Mouse (Mus musculus): Measurements from ENCODE around the gene Mrps12. TPM values are rescaled to one million over a fixed set of nuclear protein-coding genes. Genes with fewer than 3 reads are reported as not detected.

Mrps12 gene
- polyA plus RNA-seq, 1 experiment from 2014 or later = 131 TPM

DNA sequence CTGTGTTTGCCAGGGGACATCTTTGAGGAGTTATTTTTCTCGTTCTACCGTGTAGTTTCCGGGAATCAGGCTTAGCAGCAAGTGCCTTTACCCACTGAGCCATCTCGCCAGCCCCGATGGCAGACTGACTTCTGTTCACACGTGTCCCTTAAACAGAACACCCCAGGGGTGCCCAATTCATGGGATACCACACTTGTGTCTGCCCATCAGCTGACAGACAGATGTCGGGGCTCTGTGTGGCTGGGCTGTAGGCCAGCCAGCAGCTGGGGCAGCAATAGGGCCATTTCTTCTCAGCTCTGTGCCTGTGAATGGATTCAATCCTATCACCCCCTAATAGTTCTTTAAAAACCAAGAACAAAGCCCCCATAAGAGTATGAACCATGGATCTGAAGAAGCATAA is 33.5 kb upstream of the Mrps12 start:
- Histone ChIP-seq H3K4me3 (replicated peaks) (no peak overlapping the region), H3K9me3 (no peaks in the 10 kb centered on the region), H3K36me3 (peaks cover 64% of the 10 kb centered on the region), H3K4me1 (replicated peaks) (peaks cover under 1% of the 10 kb centered on the region), H3K4me2 (no peak overlapping the region), H3K9ac (replicated peaks) (no peak overlapping the region), H3K27me3 (no peaks in the 10 kb centered on the region), H3K27ac (no peak overlapping the region)
- ATAC-seq (ENCODE audit: insufficient number of reproducible peaks, insufficient read depth, low FRiP score, low TSS enrichment, low read depth) = no peak
- WGBS = 83% methylated on average over 7 of the region's 7 CpGs

DNA sequence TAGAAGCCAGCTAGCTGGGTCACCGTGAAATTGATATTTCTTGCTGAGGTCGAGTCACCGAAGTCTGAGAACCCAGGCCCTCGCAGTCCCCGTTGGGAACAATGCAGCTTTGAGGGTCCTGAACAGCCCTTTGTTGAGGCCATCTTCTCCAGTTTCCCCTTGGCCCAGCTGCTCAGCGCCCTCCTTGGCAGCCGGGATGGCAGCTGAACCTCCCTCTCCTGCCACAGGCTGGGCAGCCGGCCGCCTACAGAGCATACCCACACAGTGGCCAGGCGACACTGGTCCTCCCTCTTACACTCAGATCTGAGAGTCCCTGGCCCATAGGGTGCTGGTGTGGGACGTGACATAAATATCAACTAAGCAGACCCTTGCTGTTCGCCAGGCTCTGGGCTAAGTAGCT is 32.5 kb upstream of the Mrps12 start:
- Histone ChIP-seq H3K4me1 (replicated peaks) (no peaks in the 10 kb centered on the region), H3K27me3 (no peaks in the 10 kb centered on the region), H3K36me3 (peaks cover 64% of the 10 kb centered on the region), H3K9ac (replicated peaks) (no peak overlapping the region; the same call in 1 of the 2 replicates), H3K4me3 (replicated peaks) (no peak overlapping the region), H3K27ac (no peak overlapping the region), H3K4me2 (no peak overlapping the region), H3K9me3 (no peaks in the 10 kb centered on the region)
- WGBS = 83% methylated on average over 12 of the region's 12 CpGs
- ATAC-seq (ENCODE audit: insufficient number of reproducible peaks, insufficient read depth, low FRiP score, low TSS enrichment, low read depth) = no peak

DNA sequence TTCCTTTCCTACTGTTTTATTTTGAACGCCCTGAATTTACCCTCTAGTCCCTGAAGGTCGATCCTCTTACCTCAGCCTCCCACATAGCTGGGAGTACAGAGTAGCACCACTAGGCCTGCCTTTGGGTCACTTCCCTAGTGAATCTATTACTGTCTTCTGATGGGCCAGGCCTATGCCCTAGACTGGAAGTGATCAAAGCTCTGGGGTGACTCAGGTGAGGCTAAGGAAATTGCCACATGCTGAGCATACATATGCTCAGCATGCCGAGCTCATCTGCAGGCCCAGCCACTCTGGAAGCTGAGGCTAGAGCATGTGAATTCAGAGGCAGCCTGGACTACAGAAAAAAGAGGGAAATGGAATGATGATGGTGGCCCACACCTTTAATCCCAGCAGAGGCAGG is 31.5 kb upstream of the Mrps12 start:
- Histone ChIP-seq H3K9ac (replicated peaks) (no peak overlapping the region), H3K4me3 (replicated peaks) (no peak overlapping the region), H3K4me2 (no peak overlapping the region), H3K4me1 (replicated peaks) (no peaks in the 10 kb centered on the region), H3K9me3 (no peaks in the 10 kb centered on the region), H3K27me3 (no peaks in the 10 kb centered on the region), H3K27ac (no peak overlapping the region), H3K36me3 (peaks cover 58% of the 10 kb centered on the region)
- no peak for ATAC-seq (ENCODE audit: insufficient number of reproducible peaks, insufficient read depth, low FRiP score, low TSS enrichment, low read depth)
- WGBS = 70% methylated on average over 3 of the region's 3 CpGs

DNA sequence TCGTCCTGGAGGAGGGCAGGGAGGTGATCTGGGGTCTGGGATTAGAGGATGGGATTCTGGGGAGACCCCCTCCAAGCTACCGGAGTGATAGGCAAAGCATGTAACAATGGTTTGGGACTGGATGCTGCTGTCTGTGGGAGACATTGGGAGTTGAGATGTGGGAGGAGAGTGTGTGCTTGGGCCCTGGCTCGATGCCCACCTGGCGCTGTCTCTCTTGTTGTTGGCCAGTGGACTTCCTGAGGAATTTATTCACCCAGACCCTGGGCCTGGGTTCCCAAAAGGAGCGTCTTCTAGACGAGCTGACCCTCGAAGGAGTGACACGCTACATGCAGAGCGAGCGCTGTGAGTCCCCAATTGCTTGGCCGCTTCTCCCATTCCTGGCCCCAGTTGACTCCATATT is 30.2 kb upstream of the Mrps12 start:
- no peak for ATAC-seq (ENCODE audit: insufficient number of reproducible peaks, insufficient read depth, low FRiP score, low TSS enrichment, low read depth)
- no peaks in the 10 kb centered on the region for H3K9me3 ChIP-seq
- peaks cover 48% of the 10 kb centered on the region for H3K36me3 ChIP-seq

DNA sequence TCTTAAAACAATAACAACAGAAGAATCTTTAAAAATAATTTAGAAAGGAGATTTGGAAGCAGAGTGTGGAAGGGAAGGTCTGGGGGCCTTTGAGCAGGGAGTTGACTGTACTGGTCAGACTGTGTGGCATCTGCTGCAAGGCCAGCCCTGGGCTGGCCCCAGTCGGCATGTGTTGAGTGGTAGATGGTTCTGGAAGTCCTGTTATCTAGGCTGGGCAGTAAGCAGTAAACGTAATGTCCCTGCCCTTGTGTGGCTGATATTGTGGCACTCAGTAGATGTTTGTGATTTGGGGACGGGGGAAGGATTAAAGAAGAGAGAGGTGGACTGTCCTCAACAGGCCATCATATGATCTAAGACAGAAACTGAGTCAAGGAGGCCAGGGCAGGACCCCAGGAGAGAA is 28.7 kb upstream of the Mrps12 start:
- Histone ChIP-seq H3K36me3 (peaks cover 33% of the 10 kb centered on the region), H3K27ac (no peak overlapping the region), H3K4me2 (no peak overlapping the region), H3K9me3 (no peaks in the 10 kb centered on the region), H3K9ac (replicated peaks) (no peak overlapping the region), H3K4me1 (replicated peaks) (peaks cover 16% of the 10 kb centered on the region), H3K4me3 (replicated peaks) (no peak overlapping the region), H3K27me3 (no peaks in the 10 kb centered on the region)
- WGBS = 88% methylated on average over 3 of the region's 3 CpGs
- ATAC-seq (ENCODE audit: insufficient number of reproducible peaks, insufficient read depth, low FRiP score, low TSS enrichment, low read depth) = no peak

More for the DNA sequence above, 30.2 kb upstream of the Mrps12 start:
- 95% methylated on average over 11 of the region's 11 CpGs for WGBS
- Histone ChIP-seq H3K27me3 (no peaks in the 10 kb centered on the region), H3K27ac (no peak overlapping the region), H3K9ac (replicated peaks) (no peak overlapping the region), H3K4me3 (replicated peaks) (no peak overlapping the region), H3K4me1 (replicated peaks) (peaks cover 10% of the 10 kb centered on the region), H3K4me2 (no peak overlapping the region)

DNA sequence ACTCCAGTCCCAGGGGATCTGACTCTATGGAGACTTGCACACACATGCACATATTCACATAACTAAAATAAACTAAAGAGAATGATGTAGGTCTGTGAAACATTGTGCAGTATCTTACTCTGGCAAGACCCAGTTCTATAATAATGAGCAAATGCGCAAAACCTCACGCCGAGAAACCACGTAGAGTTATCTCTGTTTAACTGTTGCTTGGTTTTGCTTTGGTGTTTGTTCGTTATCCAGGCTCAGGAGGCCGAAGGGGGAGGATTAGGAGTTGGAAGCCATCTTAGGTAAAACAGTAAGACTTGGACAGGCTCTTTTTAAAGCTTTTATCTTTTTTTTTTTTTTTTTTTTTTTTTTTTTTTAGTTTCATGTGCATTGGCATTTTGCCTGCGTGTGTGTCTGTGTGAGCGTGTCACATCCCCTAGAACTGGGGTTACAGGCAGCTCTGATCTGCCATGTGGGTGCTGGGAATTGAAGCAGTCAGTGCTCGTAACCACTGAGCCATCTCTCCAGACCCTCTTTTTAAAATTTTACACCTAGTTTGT is 27.9 kb upstream of the Mrps12 start:
- Histone ChIP-seq H3K9me3 (no peaks in the 10 kb centered on the region), H3K36me3 (peaks cover 26% of the 10 kb centered on the region), H3K27me3 (no peaks in the 10 kb centered on the region), H3K27ac (no peak overlapping the region), H3K9ac (replicated peaks) (no peak overlapping the region), H3K4me1 (replicated peaks) (peaks cover 18% of the 10 kb centered on the region), H3K4me2 (no peak overlapping the region), H3K4me3 (replicated peaks) (no peak overlapping the region)
- no peak for ATAC-seq (ENCODE audit: insufficient number of reproducible peaks, insufficient read depth, low FRiP score, low TSS enrichment, low read depth)
- 92% methylated on average over 9 of the region's 9 CpGs for whole genome bisulfite sequencing

DNA sequence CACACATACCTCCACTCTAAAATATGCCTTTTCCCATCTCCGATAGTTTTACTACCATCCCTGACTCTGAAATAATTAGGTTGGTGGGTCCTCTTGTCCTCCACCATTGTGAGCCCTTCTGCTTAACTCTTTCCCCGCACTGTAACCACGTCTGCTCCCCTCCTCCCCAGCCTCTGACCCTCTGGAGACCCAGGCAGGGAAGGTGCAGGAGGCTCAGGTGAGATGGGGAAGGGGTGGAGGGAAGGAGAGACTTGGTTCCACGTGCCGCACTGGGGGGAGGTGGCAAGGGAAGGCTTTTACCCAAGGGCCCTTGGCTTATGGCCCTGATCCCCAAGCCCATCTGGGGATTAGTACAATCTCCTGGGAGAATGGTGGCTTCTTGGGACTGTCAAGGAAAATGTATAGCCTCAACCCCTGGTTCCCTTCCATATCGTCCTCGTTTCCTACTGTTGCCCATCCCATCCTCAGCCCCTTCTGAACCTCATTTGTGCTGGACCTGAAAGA is 25.9 kb upstream of the Mrps12 start, which contains the start of gene Nfkbib:
Gene Nfkbib (minus strand): TSS at position 51 of the 504 bp plus-strand sequence.
- no peak for ATAC-seq (ENCODE audit: insufficient number of reproducible peaks, insufficient read depth, low FRiP score, low TSS enrichment, low read depth)
- H3K27me3 ChIP-seq = no peaks in the 10 kb centered on the region
- H3K9ac ChIP-seq (replicated peaks) = peak within 1 kb of the TSS; percentile 75
- H3K36me3 ChIP-seq = peaks cover 15% of the 10 kb centered on the region
- 64% methylated on average over 7 of the region's 7 CpGs for WGBS
- H3K9me3 ChIP-seq = no peaks in the 10 kb centered on the region
- no peak within 1 kb of the TSS for H3K27ac ChIP-seq
- H3K4me3 ChIP-seq (replicated peaks) = peak within 1 kb of the TSS; percentile 76
- peaks cover 18% of the 10 kb centered on the region for H3K4me1 ChIP-seq (replicated peaks)
- H3K4me2 ChIP-seq = peak within 1 kb of the TSS; percentile 66

DNA sequence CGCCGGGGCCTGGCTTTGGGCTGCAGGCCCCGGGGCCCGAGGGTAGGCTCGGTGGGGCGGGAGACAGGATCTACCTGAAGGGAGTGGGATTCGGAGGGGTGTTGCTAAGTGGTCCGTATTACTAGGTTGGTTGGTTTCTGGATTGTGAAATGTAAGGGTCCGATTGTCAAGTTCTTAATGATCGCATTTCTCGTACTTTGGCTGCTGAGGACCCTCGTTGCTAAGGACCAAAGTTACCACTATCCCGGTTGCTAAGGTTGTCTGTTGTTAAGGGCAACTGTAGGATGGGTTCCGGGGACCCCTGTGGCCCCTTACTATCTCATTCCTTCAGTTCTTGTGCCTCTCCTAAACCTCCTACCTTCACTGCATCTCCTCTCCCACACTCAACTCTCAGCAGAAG is 25.3 kb upstream of the Mrps12 start:
- H3K27ac ChIP-seq = no peak overlapping the region
- H3K4me2 ChIP-seq = peak overlapping the region; percentile 64
- H3K36me3 ChIP-seq = peaks cover 15% of the 10 kb centered on the region
- H3K9ac ChIP-seq (replicated peaks) = peak overlapping the region; percentile 75
- peak; percentile 20; the same call in 1 of the 2 replicates for ATAC-seq (ENCODE audit: insufficient number of reproducible peaks, insufficient read depth, low FRiP score, low TSS enrichment, low read depth)
- peak overlapping the region; percentile 76 for H3K4me3 ChIP-seq (replicated peaks)
- no peaks in the 10 kb centered on the region for H3K27me3 ChIP-seq
- peaks cover 18% of the 10 kb centered on the region for H3K4me1 ChIP-seq (replicated peaks)
- 6% methylated on average over 14 of the region's 14 CpGs for WGBS
- H3K9me3 ChIP-seq = no peaks in the 10 kb centered on the region

DNA sequence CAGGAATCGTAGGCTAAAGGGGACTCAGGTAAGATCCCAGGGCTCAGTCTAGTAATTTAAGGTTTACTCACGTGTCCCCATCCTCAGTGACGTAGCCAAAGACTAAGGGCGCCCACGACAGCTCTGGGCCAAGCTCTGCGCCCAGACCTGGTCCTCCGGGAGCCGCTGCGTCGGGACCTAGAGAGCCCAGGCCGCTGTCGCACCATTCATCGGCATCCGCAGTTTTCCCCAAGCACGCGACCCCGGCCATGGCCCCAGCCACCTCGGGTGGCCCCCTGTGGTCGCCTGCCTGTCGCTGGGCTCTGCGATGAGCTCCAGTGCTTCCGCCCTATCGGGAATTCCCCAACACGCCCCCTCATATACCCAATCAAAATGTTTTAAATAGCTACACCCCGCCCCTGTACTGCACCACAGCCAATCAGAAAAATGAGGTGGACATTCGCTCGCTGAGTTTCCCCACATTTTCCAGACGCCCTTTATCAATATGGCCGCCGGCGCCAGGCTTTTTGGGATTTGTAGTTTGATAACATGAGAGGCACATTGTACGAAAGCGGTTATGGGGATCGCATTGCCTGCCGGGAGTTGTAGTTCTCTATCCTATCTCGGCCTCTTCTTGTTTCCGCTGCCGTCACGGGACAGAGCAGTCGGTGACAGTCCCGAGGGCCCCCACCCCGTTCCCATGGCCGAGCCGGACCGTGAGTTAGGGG is 24.7 kb upstream of the Mrps12 start, which contains the start of gene Sirt2:
Gene Sirt2 (plus strand): TSS at position 563 of the 707 bp plus-strand sequence.
- peak; percentile 98 for ATAC-seq (ENCODE audit: insufficient number of reproducible peaks, insufficient read depth, low FRiP score, low TSS enrichment, low read depth)
- H3K4me1 ChIP-seq (replicated peaks) = peaks cover 18% of the 10 kb centered on the region
- peak within 1 kb of the TSS; percentile 75 for H3K9ac ChIP-seq (replicated peaks)
- H3K27ac ChIP-seq = no peak within 1 kb of the TSS
- no peaks in the 10 kb centered on the region for H3K9me3 ChIP-seq
- peak within 1 kb of the TSS; percentile 76 for H3K4me3 ChIP-seq (replicated peaks)
- peaks cover 19% of the 10 kb centered on the region for H3K36me3 ChIP-seq
- peak within 1 kb of the TSS; percentile 66 for H3K4me2 ChIP-seq
- no peaks in the 10 kb centered on the region for H3K27me3 ChIP-seq
- WGBS = under 1% methylated on average over 45 of the region's 45 CpGs

DNA sequence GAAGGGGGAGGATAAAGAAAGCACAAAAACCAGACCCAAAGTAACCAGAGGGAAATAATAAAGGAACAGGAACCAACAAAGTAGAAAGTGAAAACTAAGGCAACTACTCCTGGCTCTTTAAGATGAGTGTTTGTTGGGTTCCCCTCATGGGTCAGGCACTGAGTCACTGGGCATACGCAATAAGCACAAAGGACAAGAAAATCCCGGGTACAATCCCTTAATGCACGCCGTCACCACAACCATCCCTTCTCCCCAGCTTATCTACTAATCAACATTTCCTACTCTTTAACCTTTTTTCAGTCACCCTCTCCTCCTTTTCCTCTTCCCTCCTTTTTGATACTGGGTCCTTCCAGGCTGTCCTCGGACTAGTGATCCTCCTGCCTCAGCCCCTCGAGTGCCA is 23.6 kb upstream of the Mrps12 start:
- Histone ChIP-seq H3K9me3 (no peaks in the 10 kb centered on the region), H3K36me3 (peaks cover 29% of the 10 kb centered on the region), H3K9ac (replicated peaks) (no peak overlapping the region), H3K4me3 (replicated peaks) (no peak overlapping the region; the same call in 1 of the 2 replicates), H3K4me1 (replicated peaks) (peaks cover 18% of the 10 kb centered on the region), H3K4me2 (peak overlapping the region; percentile 66), H3K27ac (no peak overlapping the region), H3K27me3 (no peaks in the 10 kb centered on the region)
- ATAC-seq (ENCODE audit: insufficient number of reproducible peaks, insufficient read depth, low FRiP score, low TSS enrichment, low read depth) = no peak
- WGBS = 87% methylated on average over 6 of the region's 6 CpGs

DNA sequence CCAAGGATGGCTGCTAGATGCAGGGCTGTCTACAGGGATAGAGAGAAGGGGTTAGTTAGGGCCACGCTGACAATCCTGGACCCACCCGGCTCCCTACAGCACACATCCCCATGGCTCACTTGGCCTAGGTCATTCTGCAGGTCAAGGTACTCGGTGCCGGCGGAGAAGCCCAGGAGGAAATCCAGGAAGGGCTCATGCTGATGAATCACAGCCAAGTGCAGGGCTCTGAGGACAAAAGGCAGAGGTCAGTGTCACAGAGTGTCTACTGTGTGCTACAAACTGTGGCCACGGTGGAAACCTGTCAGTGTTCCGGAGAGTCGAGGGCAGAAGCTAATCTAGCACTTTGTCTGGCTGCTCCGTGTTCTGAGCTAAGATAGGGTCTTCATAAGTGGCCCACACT is 20.3 kb upstream of the Mrps12 start:
- H3K4me1 ChIP-seq (replicated peaks) = peaks cover 9% of the 10 kb centered on the region
- peaks cover 9% of the 10 kb centered on the region for H3K27me3 ChIP-seq
- H3K27ac ChIP-seq = no peak overlapping the region
- no peak overlapping the region for H3K4me3 ChIP-seq (replicated peaks)
- H3K9me3 ChIP-seq = no peaks in the 10 kb centered on the region
- H3K36me3 ChIP-seq = peaks cover 54% of the 10 kb centered on the region
- no peak overlapping the region for H3K9ac ChIP-seq (replicated peaks)
- WGBS = 92% methylated on average over 9 of the region's 9 CpGs
- no peak for ATAC-seq (ENCODE audit: insufficient number of reproducible peaks, insufficient read depth, low FRiP score, low TSS enrichment, low read depth)
- no peak overlapping the region for H3K4me2 ChIP-seq

All from limb, embryonic 12.5 days (tissue).